In genomic region chr19:18646853-18647420, GRCm38 (mm10) we compare ENCODE assay signal across 13 mouse cellular contexts. TPM values are rescaled to one million over a fixed set of nuclear protein-coding genes. Genes with fewer than 3 reads are reported as not detected.
DNase-seq lines count a peak whose midpoint lies in the region; ATAC-seq lines count a peak whose summit lies in the region.
"Had no signal": no experiment of that assay in that cellular context is flagged by ENCODE, and none has a peak within 500 bp of the region (broad histone marks: within the 10 kb centered on the region; RNA-seq: fewer than 3 reads in every experiment).

No protein-coding gene starts in this region.

- no peaks in the 10 kb centered on the region for H3K9me3 ChIP-seq in midbrain, embryonic 11.5 days (ENCODE audit: control insufficient read depth, low read length)
- H3K9me3 ChIP-seq in midbrain, embryonic 10.5 days (replicated peaks) = no peaks in the 10 kb centered on the region
- H3K9me3 ChIP-seq: lung, embryonic 15.5 days had no signal

- H3K36me3 ChIP-seq in midbrain, embryonic 11.5 days (ENCODE audit: control insufficient read depth, insufficient read depth, low read length) = no peaks in the 10 kb centered on the region
- no peaks in the 10 kb centered on the region for H3K36me3 ChIP-seq in midbrain, embryonic 10.5 days
- H3K36me3 ChIP-seq: lung, embryonic 15.5 days had no signal

- no peak overlapping the region for H3K27ac ChIP-seq in midbrain, embryonic 11.5 days (ENCODE audit: low read depth, low read length)
- no peak overlapping the region for H3K27ac ChIP-seq in midbrain, embryonic 10.5 days (replicated peaks)
- H3K27ac ChIP-seq: lung, embryonic 15.5 days had no signal

- H3K27me3 ChIP-seq in midbrain, embryonic 11.5 days (ENCODE audit: control insufficient read depth, insufficient read depth, low read length) = no peaks in the 10 kb centered on the region
- H3K27me3 ChIP-seq in midbrain, embryonic 10.5 days (ENCODE audit: low read depth, poor library complexity, severe bottlenecking) = no peaks in the 10 kb centered on the region
- H3K27me3 ChIP-seq: lung, embryonic 15.5 days had no signal

- H3K4me1 ChIP-seq in midbrain, embryonic 11.5 days (ENCODE audit: control insufficient read depth, insufficient read depth, low read length) = no peaks in the 10 kb centered on the region
- H3K4me1 ChIP-seq in midbrain, embryonic 10.5 days = peaks cover 9% of the 10 kb centered on the region
- H3K4me1 ChIP-seq: lung, embryonic 15.5 days had no signal

- H3K4me2 ChIP-seq in midbrain, embryonic 11.5 days = no peak overlapping the region
- H3K4me2 ChIP-seq: lung, embryonic 15.5 days had no signal

- no peak overlapping the region for H3K4me3 ChIP-seq in midbrain, embryonic 11.5 days (ENCODE audit: low read depth, low read length)
- H3K4me3 ChIP-seq in midbrain, embryonic 10.5 days = no peak overlapping the region
- H3K4me3 ChIP-seq: lung, embryonic 15.5 days; myocyte had no signal

- 51% methylated on average over 5 of the region's 5 CpGs for WGBS in midbrain, embryonic 11.5 days
- WGBS in midbrain, embryonic 10.5 days = 58% methylated on average over 5 of the region's 5 CpGs

- no peak overlapping the region for H3K9ac ChIP-seq in midbrain, embryonic 11.5 days (ENCODE audit: low read length)
- H3K9ac ChIP-seq: lung, embryonic 15.5 days had no signal

- peak; percentile 35 for DNase-seq in midbrain, embryonic 11.5 days (ENCODE audit: low spot score, missing footprints)
- no peak for DNase-seq in midbrain, embryonic 10.5 days (ENCODE audit: low spot score)
- DNase-seq in layer of hippocampus, adult 8-10 months (ENCODE audit: low spot score in 2 of 2) = no peak
- no peak for DNase-seq in right cerebral cortex, postnatal 10 days (ENCODE audit: low spot score in 2 of 2)
- DNase-seq: cerebellum, postnatal 14 days; heart, postnatal 14 days; right cerebral cortex, postnatal 25 days; thymus, postnatal 36 days had no signal

- ATAC-seq in midbrain, embryonic 11.5 days (ENCODE audit: low FRiP score) = no peak
- ATAC-seq in activated CD4-positive, CD25-positive, alpha-beta regulatory T cell, adult 4 months = peak; percentile 73
- ATAC-seq in erythroid progenitor cell, adult 5-6 weeks (replicated peaks; ENCODE audit: low FRiP score, poor library complexity, severe bottlenecking) = peak; percentile 70
- peak; percentile 76 for ATAC-seq in megakaryocyte-erythroid progenitor cell, adult 5-6 weeks (replicated peaks; ENCODE audit: low FRiP score, low TSS enrichment, poor library complexity, severe bottlenecking)

RNA-seq across cellular contexts. Expression of gene Nmrk1, which starts 15.2 kb away (rescaled TPM):
- polyA plus RNA-seq in midbrain, embryonic 11.5 days (2014; fragmentation: Nextera tagmentation; extraction: Ambion mirVana) = 4.9 and 5.8 TPM in 2 replicates
- polyA plus RNA-seq in midbrain, embryonic 10.5 days (2016; fragmentation: Nextera tagmentation; extraction: Ambion mirVana) = 6.6 and 7.2 TPM in 2 replicates
- 1 to 10 TPM; 6.0 to 7.3 TPM for polyA plus RNA-seq in activated CD4-positive, CD25-positive, alpha-beta regulatory T cell, adult 4 months (2017; shearing (Covaris generic))
- 6.5 TPM in 1 of 2 replicates, not detected in the other for total RNA-seq in erythroid progenitor cell, adult 5-6 weeks (2015; ENCODE audit: low replicate concordance)
- total RNA-seq in erythroid progenitor cell, adult 5-6 weeks (2017; ENCODE audit: low replicate concordance) = 6.3 TPM in 1 of 2 replicates, not detected in the other
- total RNA-seq in megakaryocyte-erythroid progenitor cell, adult 5-6 weeks (2014; fragmentation: Nextera tagmentation) = 7.0 and 9.5 TPM in 2 replicates
- 8.3 and 11.0 TPM in 2 replicates for total RNA-seq in megakaryocyte-erythroid progenitor cell, adult 5-6 weeks (2017)
- 10 to 100 TPM in 3 of 4 experiments, 1 to 10 TPM in 1; 8.0 to 11.0 (median 10.7) TPM for total RNA-seq in layer of hippocampus, adult 8-10 months (2022)

RNA-seq across cellular contexts. Expression of gene Ostf1, which starts 15.3 kb away (rescaled TPM):
- 46.1 and 48.8 TPM in 2 replicates for polyA plus RNA-seq in midbrain, embryonic 11.5 days (2014; fragmentation: Nextera tagmentation; extraction: Ambion mirVana)
- polyA plus RNA-seq in midbrain, embryonic 10.5 days (2016; fragmentation: Nextera tagmentation; extraction: Ambion mirVana) = 47.9 and 49.7 TPM in 2 replicates
- polyA plus RNA-seq in activated CD4-positive, CD25-positive, alpha-beta regulatory T cell, adult 4 months (2017; shearing (Covaris generic)) = 100 to 1,000 TPM; 142 to 143 TPM
- total RNA-seq in erythroid progenitor cell, adult 5-6 weeks (2015; ENCODE audit: low replicate concordance) = 44.0 and 59.8 TPM in 2 replicates
- 38.5 and 49.5 TPM in 2 replicates for total RNA-seq in erythroid progenitor cell, adult 5-6 weeks (2017; ENCODE audit: low replicate concordance)
- total RNA-seq in megakaryocyte-erythroid progenitor cell, adult 5-6 weeks (2014; fragmentation: Nextera tagmentation) = 38.8 and 45.6 TPM in 2 replicates
- 63.0 and 78.0 TPM in 2 replicates for total RNA-seq in megakaryocyte-erythroid progenitor cell, adult 5-6 weeks (2017)
- total RNA-seq in layer of hippocampus, adult 8-10 months (2022) = 10 to 100 TPM; 23.5 to 35.8 (median 27.8) TPM

RNA-seq across cellular contexts. Expression of gene Carnmt1, which starts 23.6 kb away (rescaled TPM):
- polyA plus RNA-seq in midbrain, embryonic 11.5 days (2014; fragmentation: Nextera tagmentation; extraction: Ambion mirVana) = 25.4 and 29.8 TPM in 2 replicates
- polyA plus RNA-seq in midbrain, embryonic 10.5 days (2016; fragmentation: Nextera tagmentation; extraction: Ambion mirVana) = 24.0 and 26.8 TPM in 2 replicates
- polyA plus RNA-seq in activated CD4-positive, CD25-positive, alpha-beta regulatory T cell, adult 4 months (2017; shearing (Covaris generic)) = 1 to 10 TPM; 2.7 to 4.3 TPM
- total RNA-seq in erythroid progenitor cell, adult 5-6 weeks (2015; ENCODE audit: low replicate concordance) = 19.8 and 20.5 TPM in 2 replicates
- total RNA-seq in erythroid progenitor cell, adult 5-6 weeks (2017; ENCODE audit: low replicate concordance) = 10.7 and 19.8 TPM in 2 replicates
- total RNA-seq in megakaryocyte-erythroid progenitor cell, adult 5-6 weeks (2014; fragmentation: Nextera tagmentation) = 39.9 and 65.9 TPM in 2 replicates
- 57.4 and 65.4 TPM in 2 replicates for total RNA-seq in megakaryocyte-erythroid progenitor cell, adult 5-6 weeks (2017)
- total RNA-seq in layer of hippocampus, adult 8-10 months (2022) = 10 to 100 TPM in 3 of 4 experiments, 1 to 10 TPM in 1; 9.7 to 14.1 (median 10.7) TPM
